Mouse (Mus musculus) megakaryocyte-erythroid progenitor cell, adult 5-6 weeks (primary cell): ENCODE data around the gene Ecm2. TPM values are rescaled to one million over a fixed set of nuclear protein-coding genes. Genes with fewer than 3 reads are reported as not detected.

Source experiments
- ATAC-seq: replicated peaks from 2 replicates; pipeline ENCODE4 v1.8.0; 2016; ENCODE audit warnings: mild to moderate bottlenecking, inconsistent platforms; ENCODE audit not compliant: severe bottlenecking, poor library complexity, low FRiP score, low TSS enrichment
- total RNA-seq, 2 experiments: library from RNA; stranded (forward) in 1 of 2; stranded (reverse) in 1 of 2; fragments of 200-1000, 215-1000 nt in 1 of 2; fragments of >200 nt in 1 of 2; fragmentation: Nextera tagmentation in 1 of 2; gene quantifications; 2 replicates each; pipeline ENCODE4 v1.2.3; 2014 to 2017

The Ecm2 gene
- total RNA-seq, 2 experiments from 2014 or later, result not detected

DNA sequence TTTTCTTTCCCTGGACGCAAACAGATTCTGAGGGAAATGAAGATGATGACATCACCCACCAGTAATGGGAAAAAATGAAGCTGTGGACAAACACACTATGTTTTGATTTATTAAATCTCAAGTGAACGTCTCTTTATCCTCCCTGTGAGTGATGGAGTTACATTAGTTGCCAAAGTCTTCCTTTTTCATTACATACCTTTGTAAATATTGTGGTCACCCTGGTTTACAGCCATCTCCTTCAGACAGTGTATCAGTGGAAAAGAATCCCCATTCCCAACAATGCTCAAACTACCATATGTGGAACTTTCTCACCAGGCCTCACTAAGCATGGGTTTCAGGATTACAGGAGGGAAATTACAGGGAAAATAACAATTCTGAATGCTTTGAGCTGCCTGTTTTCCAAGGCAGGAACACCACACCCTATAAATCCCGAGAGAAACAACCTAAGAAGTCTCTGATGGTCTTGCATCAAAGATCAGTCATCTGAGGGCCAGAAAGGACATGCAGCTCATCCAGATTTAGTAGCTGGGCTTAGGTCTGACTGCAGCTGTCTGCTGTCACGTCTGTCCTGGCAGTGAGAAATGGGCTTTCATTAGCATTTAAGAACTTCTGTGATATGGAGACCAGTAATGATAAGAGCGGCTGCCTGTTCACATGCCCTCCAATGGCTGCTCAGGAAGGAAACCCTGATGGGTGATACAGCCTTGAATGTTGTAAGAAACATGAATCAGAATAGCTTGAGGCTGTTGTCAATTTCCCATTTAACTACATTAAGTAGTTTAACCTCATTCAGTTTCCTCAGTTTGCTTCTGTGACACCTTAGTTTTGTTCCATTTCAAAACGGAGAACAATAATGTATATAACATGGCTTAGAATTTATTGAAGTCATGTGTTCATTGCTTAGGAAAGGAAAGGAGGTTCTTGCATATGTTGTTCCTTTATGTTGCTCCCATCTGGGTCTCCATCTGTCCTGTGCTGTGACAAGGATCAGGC is 11.9 kb upstream of the Ecm2 start, which contains the start of gene Tes3-ps:
Gene Tes3-ps, plus strand, starts transcription at position 943 of the 993 bp plus-strand sequence.
- ATAC-seq, result no peak

- ATAC-seq, result no peak
Measured at GRCm38 (mm10) chr13:49505776-49506175, 1.2 kb downstream of the Ecm2 start.

- ATAC-seq, result no peak
Measured at GRCm38 (mm10) chr13:49507176-49507575, 2.6 kb downstream of the Ecm2 start.

DNA sequence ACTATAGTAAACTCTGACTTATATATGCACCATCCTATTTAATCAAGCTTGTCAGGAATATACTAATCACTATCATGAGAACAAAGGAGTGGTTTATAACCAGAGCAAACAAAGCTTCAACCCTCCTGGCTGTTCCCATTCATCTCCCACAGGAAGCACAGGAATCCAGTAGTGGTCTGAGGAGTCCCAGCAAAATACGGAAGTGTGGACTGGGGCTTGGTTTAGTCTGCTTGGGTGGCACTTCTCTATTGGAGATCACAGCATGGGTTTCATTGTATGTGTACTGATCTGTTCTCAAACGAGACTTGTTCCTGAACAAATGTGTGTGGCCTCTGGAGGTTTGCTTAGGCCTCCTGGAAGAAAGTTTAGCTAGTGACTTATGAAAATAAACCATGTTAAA is 14.2 kb downstream of the Ecm2 start:
- no peak for ATAC-seq

- no peak for ATAC-seq
Measured at GRCm38 (mm10) chr13:49526235-49526634, 21.6 kb downstream of the Ecm2 start.

DNA sequence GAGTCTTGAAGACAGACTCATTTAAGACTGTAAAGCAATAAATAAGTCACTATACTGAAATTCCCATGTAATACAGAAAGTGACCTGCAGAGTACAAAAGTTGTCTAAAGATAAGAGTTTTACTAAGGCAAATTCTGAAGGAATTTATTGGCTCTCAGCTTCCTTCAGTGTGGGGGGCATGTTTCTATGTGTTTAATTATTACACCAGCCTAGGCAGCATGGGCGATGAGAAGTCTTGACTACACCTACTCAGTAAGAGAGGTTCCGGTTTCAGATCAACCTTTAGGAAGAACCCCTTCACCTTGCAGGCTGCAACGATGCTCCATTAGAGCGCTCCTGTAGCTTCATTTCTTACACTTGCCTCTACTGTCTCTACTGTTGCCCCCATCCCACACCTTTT is 26.0 kb downstream of the Ecm2 start:
- ATAC-seq, result no peak

GRCm38 (mm10) chr13:49536946-49537345 is 32.3 kb downstream of the Ecm2 start:
- ATAC-seq, result no peak

DNA sequence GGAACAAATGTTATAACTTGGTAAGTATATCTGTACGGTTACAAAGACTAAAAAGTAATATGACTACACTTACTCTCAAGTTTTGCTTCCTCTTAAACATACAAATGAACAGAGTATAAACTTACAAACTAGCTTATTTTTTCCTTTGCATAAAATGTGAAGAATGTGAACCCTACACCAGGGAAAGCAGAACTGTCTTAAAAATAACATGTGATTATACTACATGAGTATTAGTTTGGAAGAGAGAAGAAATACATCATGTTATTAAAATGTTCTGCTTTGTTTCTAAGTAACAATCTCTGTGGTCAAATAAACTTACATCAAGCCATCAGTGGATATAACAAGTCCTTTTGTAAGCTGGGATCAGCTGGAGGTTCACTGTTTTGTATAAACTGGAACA is 34.1 kb downstream of the Ecm2 start:
- ATAC-seq, result no peak

DNA sequence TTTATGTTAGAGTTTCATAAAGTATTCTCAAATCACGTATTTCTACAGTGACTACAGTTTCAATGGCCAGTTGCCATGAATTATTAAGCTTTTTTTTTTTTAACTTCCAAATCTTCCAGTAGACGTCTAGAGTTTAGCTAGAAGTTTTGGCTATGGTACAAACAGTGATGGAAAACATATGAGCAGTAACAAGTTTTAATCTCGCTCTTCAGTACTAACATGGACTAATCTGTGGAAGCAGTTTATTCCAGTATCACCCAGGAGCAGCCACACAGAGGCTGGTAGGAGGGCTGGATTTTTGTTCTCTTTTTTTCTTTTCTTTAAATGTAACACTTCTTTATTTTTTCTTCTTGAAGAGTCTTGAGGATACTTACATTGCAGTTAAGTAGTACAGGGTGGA is 39.7 kb downstream of the Ecm2 start, which contains the start of gene Aspn:
Gene Aspn, plus strand, starts transcription at position 165 of the 400 bp plus-strand sequence.
- ATAC-seq, result no peak

DNA sequence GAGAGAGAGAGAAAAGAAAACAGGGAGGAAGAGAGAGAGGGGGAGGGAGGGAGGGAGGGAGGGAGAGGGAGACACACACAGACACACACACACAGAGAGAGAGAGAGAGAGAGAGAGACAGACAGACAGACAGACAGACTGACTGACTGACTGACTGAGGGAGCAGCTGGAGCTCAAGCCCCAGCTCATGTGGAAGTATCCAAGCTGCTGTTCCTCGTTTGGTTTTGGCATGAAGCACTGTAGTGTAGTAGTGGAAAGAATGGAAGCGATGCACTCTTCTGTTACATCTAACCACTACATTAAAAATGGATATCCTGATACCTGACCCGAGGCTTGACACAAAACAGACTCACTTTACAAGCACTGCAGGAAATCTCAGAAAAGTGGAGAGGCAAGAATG is 41.0 kb downstream of the Ecm2 start:
- no peak for ATAC-seq

GRCm38 (mm10) chr13:49546517-49546916 is 41.9 kb downstream of the Ecm2 start:
- ATAC-seq, result no peak

GRCm38 (mm10) chr13:49547563-49548150 is 43.0 kb downstream of the Ecm2 start:
- ATAC-seq, result no peak

GRCm38 (mm10) chr13:49549616-49550015 is 45.0 kb downstream of the Ecm2 start:
- no peak for ATAC-seq

- ATAC-seq, result no peak
Measured at GRCm38 (mm10) chr13:49554519-49554918, 49.9 kb downstream of the Ecm2 start.

GRCm38 (mm10) chr13:49556203-49556602 is 51.6 kb downstream of the Ecm2 start:
- no peak for ATAC-seq

GRCm38 (mm10) chr13:49556924-49557323 is 52.3 kb downstream of the Ecm2 start:
- ATAC-seq, result no peak

GRCm38 (mm10) chr13:49559185-49559584 is 54.6 kb downstream of the Ecm2 start:
- peak; percentile 78; the same call in 1 of the 2 replicates for ATAC-seq

DNA sequence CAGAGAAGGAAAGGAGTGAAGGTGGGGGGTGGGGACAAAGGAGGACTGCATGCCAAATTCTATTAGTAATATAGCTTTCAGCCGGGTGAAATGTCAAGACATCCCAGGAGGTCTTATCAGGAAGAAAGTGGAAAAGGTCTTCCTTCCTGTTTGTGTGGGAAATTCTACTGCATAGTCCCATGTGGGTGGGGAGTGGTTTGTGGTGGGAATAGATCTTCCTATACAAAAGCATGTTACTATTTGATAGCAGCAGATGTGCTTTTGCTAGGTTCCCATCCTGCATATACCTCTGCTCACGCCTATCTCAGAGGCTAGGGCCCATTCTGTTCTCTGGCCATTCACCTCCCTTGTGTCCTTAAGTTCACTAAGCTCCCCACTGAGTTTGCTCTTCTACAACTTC is 56.3 kb downstream of the Ecm2 start:
- ATAC-seq, result peak; percentile 72

DNA sequence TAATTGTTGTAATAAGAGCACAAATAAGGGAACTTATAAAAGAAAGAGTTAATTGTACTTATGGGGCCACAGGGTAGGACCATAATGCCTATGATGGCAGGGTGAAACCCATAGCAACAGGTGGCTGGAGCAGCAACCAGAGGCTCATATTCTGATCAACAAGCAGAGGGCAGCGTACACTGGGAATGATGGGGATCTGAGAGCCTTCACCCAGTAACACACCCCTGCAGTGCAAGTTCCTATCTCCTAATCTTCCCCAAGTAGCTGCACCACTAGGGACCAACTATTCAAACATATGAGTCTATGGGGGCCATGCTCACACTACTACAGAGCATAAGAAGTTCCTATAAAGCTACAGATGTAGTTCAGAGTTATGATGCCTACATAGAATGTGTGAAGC is 59.7 kb downstream of the Ecm2 start:
- ATAC-seq, result peak; percentile 55

GRCm38 (mm10) chr13:49570371-49570770 is 65.8 kb downstream of the Ecm2 start:
- no peak for ATAC-seq

GRCm38 (mm10) chr13:49571418-49571817 is 66.8 kb downstream of the Ecm2 start:
- ATAC-seq, result peak; percentile 90
